Mouse (Mus musculus) kidney, adult 2 months (tissue): ENCODE results near the gene Cfl1. TPM values are rescaled to one million over a fixed set of nuclear protein-coding genes. Genes with fewer than 3 reads are reported as not detected.

ENCODE experiments used
- DNase-seq: peaks from one replicate; pipeline ENCODE4 v3.0.0; 2021
- H3K27ac ChIP-seq: fragments of 200-500 bp; 2 replicates; pipeline ENCODE4 v1.5.1; 2012; ENCODE audit warnings: low read depth, low read length, control low read depth, inconsistent platforms; ENCODE audit not compliant: insufficient read depth
- H3K27me3 ChIP-seq: fragments of 200-500 bp; replicated peaks from 2 replicates; pipeline ENCODE4 v1.6.1; 2012; ENCODE audit warnings: mild to moderate bottlenecking, moderate library complexity, low read length, inconsistent platforms; ENCODE audit not compliant: control insufficient read depth, insufficient read depth
- H3K36me3 ChIP-seq: fragments of 200-500 bp; 2 replicates; pipeline ENCODE4 v1.6.1; 2012; ENCODE audit warnings: mild to moderate bottlenecking, moderate library complexity, low read length, inconsistent platforms; ENCODE audit not compliant: control insufficient read depth, insufficient read depth
- H3K4me1 ChIP-seq: fragments of 200-500 bp; 2 replicates; pipeline ENCODE4 v1.6.1; 2011; ENCODE audit warnings: low read length; ENCODE audit not compliant: control insufficient read depth, insufficient read depth
- H3K4me3 ChIP-seq: fragments of 200-500 bp; 2 replicates; pipeline ENCODE4 v1.5.1; 2011; ENCODE audit warnings: mild to moderate bottlenecking, low read depth, low read length, control low read depth; ENCODE audit not compliant: insufficient read depth
- CTCF ChIP-seq: fragments of 200-500 bp; conservative IDR thresholded peaks from 2 replicates; pipeline ENCODE4 v1.5.1; 2011; ENCODE audit warnings: low read depth, mild to moderate bottlenecking, control low read depth, low read length, moderate library complexity, mixed read lengths; ENCODE audit not compliant: insufficient read depth, insufficient read length
- POLR2A ChIP-seq: fragments of 200-500 bp; IDR thresholded peaks from one replicate; pipeline ENCODE4 v1.6.1; 2011; ENCODE audit warnings: low read depth, low read length, control low read depth
- WGBS: fragments of 180-500 bp; shearing (Covaris S2); methylation state at CpG from one replicate; pipeline ENCODE4 v1.1.7; 2018; 5-methylcytosine and 5-hydroxymethylcytosine counted together
- polyA plus RNA-seq: library from polyadenylated mRNA; depleted of rRNA; stranded (reverse); fragments of >200 nt; gene quantifications from 2 replicates; pipeline ENCODE4 v1.2.3, GENCODE M21; 2012; rRNA removed

The Cfl1 gene
- 395 and 413 TPM in 2 replicates for polyA plus RNA-seq

GRCm38 (mm10) chr19:5490313-5490897, at the start of gene Cfl1:
Cfl1 (plus strand) TSS chr19:5490455.
- DNase-seq, result peak; percentile 98
- H3K4me3 ChIP-seq, result peak within 1 kb of the TSS; percentile 93
- no peaks in the 10 kb centered on the region for H3K27me3 ChIP-seq
- H3K27ac ChIP-seq, result peak within 1 kb of the TSS; percentile 98
- under 1% methylated on average over 62 of the region's 62 CpGs for WGBS
- H3K36me3 ChIP-seq, result peaks cover 2% of the 10 kb centered on the region; the same call in 1 of the 2 replicates
- H3K4me1 ChIP-seq, result peaks cover 10% of the 10 kb centered on the region; the same call in 1 of the 2 replicates
- peak; percentile 93 for TF ChIP-seq POLR2A
- TF ChIP-seq CTCF, result no peak

- H3K36me3 ChIP-seq, result no peaks in the 10 kb centered on the region
- no peak for DNase-seq
- H3K4me1 ChIP-seq, result 0 out of 2 replicates have a peak, but pooled peaks cover 10% of the 10 kb centered on the region
- peaks cover 4% of the 10 kb centered on the region for H3K27me3 ChIP-seq
- H3K4me3 ChIP-seq, result no peak overlapping the region
- no peak overlapping the region for H3K27ac ChIP-seq
- 58% methylated on average over 9 of the region's 9 CpGs for WGBS
- no peak for TF ChIP-seq POLR2A
- TF ChIP-seq CTCF, result no peak
These were observed 45.8 kb upstream of the Cfl1 start for GRCm38 (mm10) chr19:5444371-5444908.

GRCm38 (mm10) chr19:5444954-5445353, 45.3 kb upstream of the Cfl1 start:
- peak; percentile 74 for DNase-seq
- Histone ChIP-seq H3K36me3 (no peaks in the 10 kb centered on the region), H3K27ac (no peak overlapping the region), H3K4me3 (no peak overlapping the region), H3K27me3 (peaks cover 4% of the 10 kb centered on the region), H3K4me1 (0 out of 2 replicates have a peak, but pooled peaks cover 10% of the 10 kb centered on the region)
- TF ChIP-seq CTCF (no peak), POLR2A (no peak)
- 14% methylated on average over 7 of the region's 7 CpGs for WGBS

- Histone ChIP-seq H3K4me1 (0 out of 2 replicates have a peak, but pooled peaks cover 10% of the 10 kb centered on the region), H3K4me3 (no peak overlapping the region), H3K27me3 (peaks cover 4% of the 10 kb centered on the region), H3K36me3 (no peaks in the 10 kb centered on the region), H3K27ac (no peak overlapping the region)
- 96% methylated on average over 5 of the region's 5 CpGs for WGBS
- TF ChIP-seq POLR2A (no peak), CTCF (no peak)
- DNase-seq, result no peak
These were observed 44.5 kb upstream of the Cfl1 start for GRCm38 (mm10) chr19:5445747-5446146.

- Histone ChIP-seq H3K36me3 (no peaks in the 10 kb centered on the region), H3K4me1 (0 out of 2 replicates have a peak, but pooled peaks cover 10% of the 10 kb centered on the region), H3K4me3 (peak within 1 kb of the TSS; percentile 53), H3K27me3 (peaks cover 4% of the 10 kb centered on the region), H3K27ac (no peak within 1 kb of the TSS)
- peak; percentile 60 for DNase-seq
- under 1% methylated on average over 70 of the region's 70 CpGs for WGBS
- TF ChIP-seq CTCF (no peak), POLR2A (no peak)
These were observed 42.5 kb upstream of the Cfl1 start, which contains the start of gene Fosl1 for GRCm38 (mm10) chr19:5447515-5448353. Fosl1 (plus strand) TSS chr19:5447547.

GRCm38 (mm10) chr19:5448354-5449150, 41.7 kb upstream of the Cfl1 start:
- TF ChIP-seq CTCF (no peak), POLR2A (no peak)
- no peak for DNase-seq
- H3K4me3 ChIP-seq, result no peak overlapping the region
- H3K27ac ChIP-seq, result no peak overlapping the region
- H3K4me1 ChIP-seq, result 0 out of 2 replicates have a peak, but pooled peaks cover 10% of the 10 kb centered on the region
- no peaks in the 10 kb centered on the region for H3K36me3 ChIP-seq
- 8% methylated on average over 36 of the region's 36 CpGs for WGBS
- peaks cover 4% of the 10 kb centered on the region for H3K27me3 ChIP-seq
